Mouse (Mus musculus) MEL (cell line): ENCODE data around the gene Sema6c. TPM values are rescaled to one million over a fixed set of nuclear protein-coding genes. Genes with fewer than 3 reads are reported as not detected.

Experiments
- DNase-seq: peaks from one replicate; pipeline ENCODE4 v3.0.0; 2011; ENCODE audit warnings: low read depth, low spot score
- H3K27ac ChIP-seq: 2 replicates; pipeline ENCODE4 v1.5.1; 2012; ENCODE audit warnings: low read depth, mild to moderate bottlenecking, control low read depth, low read length, moderate library complexity; ENCODE audit not compliant: control insufficient read depth
- H3K27me3 ChIP-seq, 2 experiments: fragments of 150-350 bp in 1 of 2; sonication (generic) in 1 of 2; 2 replicates each; pipeline ENCODE4 v1.6.1; 2012; ENCODE audit warnings: low read length in 2 of 2, mild to moderate bottlenecking in 2 of 2, improper control_type of control experiment in 1 of 2, moderate library complexity in 1 of 2; ENCODE audit not compliant: insufficient read depth in 2 of 2, control insufficient read depth in 1 of 2
- H3K36me3 ChIP-seq, 2 experiments: 2 replicates each; pipeline ENCODE4 v1.6.1; 2012 to 2014; ENCODE audit warnings: low read length in 2 of 2, improper control_type of control experiment in 1 of 2, inconsistent platforms in 1 of 2, mild to moderate bottlenecking in 1 of 2; ENCODE audit not compliant: insufficient read depth in 2 of 2, control insufficient read depth in 1 of 2
- H3K4me1 ChIP-seq, 2 experiments: fragments of 150-350 bp in 1 of 2; sonication (generic) in 1 of 2; 2 replicates each; pipeline ENCODE4 v1.6.1; 2012; ENCODE audit warnings: low read length in 2 of 2, improper control_type of control experiment in 1 of 2, mild to moderate bottlenecking in 1 of 2; ENCODE audit not compliant: insufficient read depth in 2 of 2, control insufficient read depth in 1 of 2
- H3K4me3 ChIP-seq, 2 experiments: fragments of 150-350 bp in 1 of 2; sonication (generic) in 1 of 2; 2 replicates each; pipeline ENCODE4 v1.5.1; 2012; ENCODE audit warnings: low read depth in 2 of 2, low read length in 2 of 2, mild to moderate bottlenecking in 2 of 2, moderate library complexity in 2 of 2, control low read depth in 1 of 2, improper control_type of control experiment in 1 of 2; ENCODE audit not compliant: control insufficient read depth in 1 of 2, insufficient read depth in 1 of 2
- H3K79me2 ChIP-seq: 2 replicates; pipeline ENCODE4 v1.6.1; 2012; ENCODE audit warnings: mild to moderate bottlenecking, low read length, moderate library complexity; ENCODE audit not compliant: control insufficient read depth, poor library complexity, insufficient read depth
- H3K9ac ChIP-seq: 2 replicates; pipeline ENCODE4 v1.6.1; 2012; ENCODE audit warnings: low read depth, mild to moderate bottlenecking, control low read depth, low read length, moderate library complexity; ENCODE audit not compliant: control insufficient read depth, poor library complexity, severe bottlenecking
- H3K9me3 ChIP-seq: fragments of 150-350 bp; sonication (generic); replicated peaks from 2 replicates; pipeline ENCODE4 v1.6.1; 2012; ENCODE audit warnings: mild to moderate bottlenecking, low read length, improper control_type of control experiment, moderate library complexity; ENCODE audit not compliant: insufficient read depth
- BHLHE40 ChIP-seq: IDR thresholded peaks from 2 replicates; pipeline ENCODE4 v1.6.1; 2012; ENCODE audit warnings: low read depth, mild to moderate bottlenecking, inconsistent platforms, low read length, improper control_type of control experiment, borderline replicate concordance
- CHD1 ChIP-seq: IDR thresholded peaks from 2 replicates; pipeline ENCODE4 v1.6.1; 2012; ENCODE audit warnings: low read depth, mild to moderate bottlenecking, inconsistent platforms, low read length, improper control_type of control experiment
- CHD2 ChIP-seq: IDR thresholded peaks from 2 replicates; pipeline ENCODE4 v1.6.1; 2011; ENCODE audit warnings: low read length, improper control_type of control experiment
- HCFC1 ChIP-seq: IDR thresholded peaks from 2 replicates; pipeline ENCODE4 v1.6.1; 2012; ENCODE audit warnings: low read depth, mild to moderate bottlenecking, inconsistent platforms, low read length, improper control_type of control experiment, moderate library complexity
- JUND ChIP-seq: IDR thresholded peaks from 2 replicates; pipeline ENCODE4 v1.6.1; 2011; ENCODE audit warnings: low read depth, mild to moderate bottlenecking, improper control_type of control experiment, low read length
- MAFK ChIP-seq: IDR thresholded peaks from 2 replicates; pipeline ENCODE4 v1.6.1; 2011; ENCODE audit warnings: low read depth, mild to moderate bottlenecking, low read length, improper control_type of control experiment, borderline replicate concordance
- MYC ChIP-seq: IDR thresholded peaks from 2 replicates; pipeline ENCODE4 v1.6.1; 2011; ENCODE audit warnings: low read depth, mild to moderate bottlenecking, low read length, improper control_type of control experiment, moderate library complexity
- NELFE ChIP-seq: IDR thresholded peaks from 2 replicates; pipeline ENCODE4 v1.6.1; 2011; ENCODE audit warnings: low read depth, low read length, improper control_type of control experiment
- NRF1 ChIP-seq: IDR thresholded peaks from 2 replicates; pipeline ENCODE4 v1.6.1; 2014; ENCODE audit warnings: low read depth, mild to moderate bottlenecking, inconsistent platforms, low read length, improper control_type of control experiment, moderate library complexity; ENCODE audit not compliant: poor library complexity, insufficient read depth, severe bottlenecking
- POLR2AphosphoS2 ChIP-seq: IDR thresholded peaks from 2 replicates; pipeline ENCODE4 v1.6.1; 2011; ENCODE audit warnings: low read length, improper control_type of control experiment
- POLR2AphosphoS5 ChIP-seq: IDR thresholded peaks from 2 replicates; pipeline ENCODE4 v1.6.1; 2012; ENCODE audit warnings: low read depth, borderline replicate concordance, mild to moderate bottlenecking, inconsistent platforms, low read length, moderate library complexity, mixed read lengths
- RCOR1 ChIP-seq: IDR thresholded peaks from 2 replicates; pipeline ENCODE4 v1.6.1; 2012; ENCODE audit warnings: low read depth, mild to moderate bottlenecking, inconsistent platforms, low read length, improper control_type of control experiment
- SIN3A ChIP-seq: IDR thresholded peaks from 2 replicates; pipeline ENCODE4 v1.6.1; 2012; ENCODE audit warnings: low read length, improper control_type of control experiment, inconsistent platforms
- SMC3 ChIP-seq: IDR thresholded peaks from 2 replicates; pipeline ENCODE4 v1.6.1; 2011; ENCODE audit warnings: low read depth, low read length, improper control_type of control experiment
- ZC3H11A ChIP-seq: IDR thresholded peaks from 2 replicates; pipeline ENCODE4 v1.6.1; 2012; ENCODE audit warnings: low read depth, mild to moderate bottlenecking, inconsistent platforms, low read length, improper control_type of control experiment
- ZKSCAN1 ChIP-seq: IDR thresholded peaks from 2 replicates; pipeline ENCODE4 v1.6.1; 2012; ENCODE audit warnings: low read depth, mild to moderate bottlenecking, inconsistent platforms, low read length, improper control_type of control experiment, moderate library complexity
- ZNF384 ChIP-seq: IDR thresholded peaks from 2 replicates; pipeline ENCODE4 v1.6.1; 2012; ENCODE audit warnings: low read depth, mild to moderate bottlenecking, inconsistent platforms, low read length, improper control_type of control experiment
- polyA plus RNA-seq, 2 experiments: library from polyadenylated mRNA; stranded (reverse) in 1 of 2; unstranded in 1 of 2; fragments of >175 nt in 1 of 2; fragments of >200 nt in 1 of 2; gene quantifications; 2 replicates each; pipeline versions ENCODE4 v1.2.1 to v1.2.4; 2012; ENCODE audit warnings: low replicate concordance in 2 of 2, low read depth in 1 of 2; ENCODE audit not compliant: insufficient read length in 2 of 2, insufficient read depth in 1 of 2, missing spikeins in 1 of 2
- total RNA-seq: library from RNA; depleted of rRNA; stranded (reverse); fragments of 300-350 nt; gene quantifications from 2 replicates; pipeline ENCODE4 v1.2.3, GENCODE M21; 2012

Gene Sema6c
- total and polyA plus RNA-seq, 3 experiments = 0.35 to 3.2 TPM; not detected in 1

- DNase-seq = no peak
- H3K79me2 ChIP-seq = no peaks in the 10 kb centered on the region
- H3K9ac ChIP-seq = no peak overlapping the region
- no peak overlapping the region for H3K27ac ChIP-seq
- TF ChIP-seq POLR2AphosphoS2 (no peak), SIN3A (no peak), NELFE (no peak), BHLHE40 (no peak), NRF1 (no peak), ZNF384 (no peak), RCOR1 (no peak), JUND (no peak), ZC3H11A (no peak), POLR2AphosphoS5 (no peak), CHD2 (no peak), MYC (no peak), MAFK (no peak), ZKSCAN1 (no peak), HCFC1 (no peak), CHD1 (no peak), SMC3 (no peak)
- TF ChIP-seq, all 39 proteins: peak for 0
- peaks cover 7 to 26% of the 10 kb centered on the region in 2 experiments for H3K4me1 ChIP-seq
- H3K36me3 ChIP-seq = peaks cover 0 to 12% of the 10 kb centered on the region in 2 experiments; a peak in 2 of 4 replicates
- no peaks in the 10 kb centered on the region for H3K9me3 ChIP-seq
- H3K4me3 ChIP-seq = no peak overlapping the region
- H3K27me3 ChIP-seq = no peaks in the 10 kb centered on the region; a peak in 1 of 4 replicates
Measured at GRCm38 (mm10) chr3:95161618-95162344, 1.5 kb downstream of the Sema6c start.

DNA sequence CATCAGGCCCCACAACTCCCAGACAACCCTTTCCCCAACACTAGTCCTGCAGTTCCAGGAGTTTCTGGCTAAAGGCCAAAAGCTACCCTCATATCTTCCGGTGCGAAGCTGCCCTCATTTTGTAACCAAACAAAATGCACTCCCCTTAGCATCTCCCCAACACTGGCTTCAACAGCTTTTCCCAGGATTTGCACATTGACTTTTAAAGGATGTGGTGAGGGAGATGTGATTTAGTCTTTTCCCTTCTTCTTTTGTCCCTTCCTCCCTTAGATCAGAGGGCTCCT lies 2.0 kb downstream of the Sema6c start:
- Histone ChIP-seq H3K36me3 (peaks cover 0 to 12% of the 10 kb centered on the region in 2 experiments; a peak in 2 of 4 replicates), H3K9ac (no peak overlapping the region), H3K4me3 (no peak overlapping the region), H3K4me1 (peaks cover 7 to 26% of the 10 kb centered on the region in 2 experiments), H3K79me2 (no peaks in the 10 kb centered on the region), H3K9me3 (no peaks in the 10 kb centered on the region), H3K27me3 (no peaks in the 10 kb centered on the region; a peak in 1 of 4 replicates), H3K27ac (no peak overlapping the region)
- DNase-seq = no peak
- no peak for TF ChIP-seq NELFE
